Mouse (Mus musculus) bone marrow, adult 2 months (tissue): ENCODE data around the gene Dennd1a.

Experiments used
- CTCF ChIP-seq: fragments of 200-500 bp; IDR thresholded peaks from 2 replicates; pipeline ENCODE4 v1.5.1; 2011; ENCODE audit warnings: low read length, control low read depth; ENCODE audit not compliant: control insufficient read depth, insufficient read depth
- POLR2A ChIP-seq: fragments of 200-500 bp; IDR thresholded peaks from 2 replicates; pipeline ENCODE4 v1.6.1; 2011; ENCODE audit warnings: low read depth, mild to moderate bottlenecking, control low read depth, low read length, borderline replicate concordance; ENCODE audit not compliant: control insufficient read depth

DNA sequence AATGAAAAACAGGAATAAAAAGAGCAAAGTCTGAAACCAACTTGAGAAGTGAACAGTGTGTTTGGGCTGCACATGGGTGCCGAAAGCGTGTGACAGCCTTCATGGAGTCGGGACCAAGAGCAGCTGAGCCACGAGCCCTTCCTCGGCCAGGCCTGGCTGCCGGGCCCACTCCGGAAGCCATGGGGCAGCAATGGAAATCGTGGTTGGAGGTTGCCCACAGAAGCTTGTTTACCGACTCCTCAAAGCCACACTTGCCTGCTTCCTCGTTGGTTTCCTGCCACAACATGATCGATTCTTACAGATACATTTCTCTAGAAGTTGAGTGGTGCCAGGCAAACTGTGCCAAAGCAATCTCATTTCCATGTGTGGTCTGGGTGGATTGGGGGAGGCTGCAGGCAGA is 31.9 kb upstream of the Dennd1a start:
- TF ChIP-seq POLR2A = no peak
- no peak for TF ChIP-seq CTCF
